Mouse (Mus musculus): ENCODE measurements around the gene Tctex1d4. TPM values are rescaled to one million over a fixed set of nuclear protein-coding genes. Genes with fewer than 3 reads are reported as not detected.

Gene Tctex1d4
- total RNA-seq, 2 experiments from 2014 or later, result not detected

DNA sequence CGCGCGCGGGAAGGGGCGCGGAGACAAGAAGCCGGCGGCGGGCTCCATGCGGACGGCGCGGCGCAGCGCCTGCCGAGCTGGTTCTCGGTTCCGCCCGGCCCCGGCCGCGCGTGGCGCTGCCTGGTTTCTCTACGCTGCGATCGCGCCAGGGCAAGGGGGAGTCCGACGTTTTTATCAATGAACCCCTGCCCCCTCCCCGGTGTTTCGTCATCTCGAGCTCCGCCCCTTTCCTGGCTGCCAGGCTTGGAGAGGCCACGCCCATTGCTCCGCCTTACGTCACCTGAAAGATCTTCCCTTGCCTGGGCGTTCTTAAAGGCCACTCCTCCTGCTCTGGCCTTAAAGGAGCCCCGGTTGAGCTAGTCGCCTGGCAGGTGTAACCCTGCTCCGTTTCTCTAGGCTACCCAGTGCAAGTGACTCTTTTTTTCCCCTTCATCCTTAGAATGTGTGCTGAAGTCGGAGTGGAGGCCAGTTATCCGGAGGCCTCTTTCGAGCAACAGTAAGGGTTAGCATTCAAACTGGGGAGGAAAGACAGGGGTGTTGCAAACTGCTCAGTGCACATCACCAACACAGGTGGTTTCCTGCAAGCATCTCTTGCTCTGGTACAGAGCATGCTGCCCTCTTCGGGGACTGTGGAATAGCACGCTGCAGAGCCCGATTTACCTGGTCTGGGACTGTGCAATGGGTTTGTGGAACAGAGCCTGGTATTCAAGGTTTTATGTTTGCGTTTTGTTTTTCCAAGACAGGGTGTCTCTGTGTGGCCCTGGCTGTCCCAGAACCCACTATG, 7.4 kb downstream of the Tctex1d4 start, which contains the start of gene Plk3:
Gene Plk3 (minus strand): TSS at position 147 of the 784 bp plus-strand sequence.
- intact Hi-C loops (cut with DNase I; ENCODE audit: low total_unique reads), result no loop called here
- DNase-seq, result peak; percentile 94

DNA sequence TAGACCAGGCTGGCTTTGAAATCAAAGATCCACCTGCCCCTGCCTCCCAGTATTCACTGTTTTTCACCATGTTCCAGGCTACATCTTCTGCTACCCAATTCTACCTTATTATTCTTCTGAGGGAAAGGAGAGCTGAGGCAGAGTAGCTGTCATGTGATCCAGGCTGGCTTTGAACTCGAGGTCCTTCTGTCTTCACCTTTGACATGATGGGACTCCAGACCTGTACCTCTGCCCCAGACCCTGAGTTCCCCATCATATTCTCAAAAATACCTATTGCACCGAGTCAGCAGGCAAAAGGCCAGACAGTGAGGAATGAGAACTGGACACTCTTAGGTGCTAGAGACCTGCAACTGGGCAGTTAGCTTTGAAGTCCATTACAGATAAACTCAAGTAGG, 8.0 kb downstream of the Tctex1d4 start:
- intact Hi-C loops (cut with DNase I; ENCODE audit: low total_unique reads), result no loop called here

DNA sequence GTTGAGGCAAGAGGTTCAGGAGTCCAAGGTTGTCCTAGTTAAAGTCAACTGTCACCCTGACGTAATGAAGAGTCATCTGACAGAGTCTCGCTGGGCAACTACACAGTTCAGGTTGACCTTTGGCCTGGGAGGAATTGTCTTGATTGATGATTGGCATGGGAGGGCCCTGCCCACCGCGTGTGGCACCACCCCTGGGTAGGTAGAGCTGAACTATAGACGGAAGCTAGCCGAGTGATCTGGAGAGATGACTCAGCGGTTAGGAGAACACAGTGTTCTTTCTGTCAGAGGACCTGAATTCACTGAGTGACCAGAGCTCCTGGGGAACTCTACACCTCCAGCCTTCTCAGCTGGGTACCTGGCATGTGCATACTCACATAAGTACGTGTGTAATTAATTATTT, 9.4 kb downstream of the Tctex1d4 start:
- DNase-seq, result no peak
- intact Hi-C loops (cut with DNase I; ENCODE audit: low total_unique reads), result no loop called here

More for the DNA sequence above, 8.0 kb downstream of the Tctex1d4 start:
- DNase-seq, result no peak

DNA sequence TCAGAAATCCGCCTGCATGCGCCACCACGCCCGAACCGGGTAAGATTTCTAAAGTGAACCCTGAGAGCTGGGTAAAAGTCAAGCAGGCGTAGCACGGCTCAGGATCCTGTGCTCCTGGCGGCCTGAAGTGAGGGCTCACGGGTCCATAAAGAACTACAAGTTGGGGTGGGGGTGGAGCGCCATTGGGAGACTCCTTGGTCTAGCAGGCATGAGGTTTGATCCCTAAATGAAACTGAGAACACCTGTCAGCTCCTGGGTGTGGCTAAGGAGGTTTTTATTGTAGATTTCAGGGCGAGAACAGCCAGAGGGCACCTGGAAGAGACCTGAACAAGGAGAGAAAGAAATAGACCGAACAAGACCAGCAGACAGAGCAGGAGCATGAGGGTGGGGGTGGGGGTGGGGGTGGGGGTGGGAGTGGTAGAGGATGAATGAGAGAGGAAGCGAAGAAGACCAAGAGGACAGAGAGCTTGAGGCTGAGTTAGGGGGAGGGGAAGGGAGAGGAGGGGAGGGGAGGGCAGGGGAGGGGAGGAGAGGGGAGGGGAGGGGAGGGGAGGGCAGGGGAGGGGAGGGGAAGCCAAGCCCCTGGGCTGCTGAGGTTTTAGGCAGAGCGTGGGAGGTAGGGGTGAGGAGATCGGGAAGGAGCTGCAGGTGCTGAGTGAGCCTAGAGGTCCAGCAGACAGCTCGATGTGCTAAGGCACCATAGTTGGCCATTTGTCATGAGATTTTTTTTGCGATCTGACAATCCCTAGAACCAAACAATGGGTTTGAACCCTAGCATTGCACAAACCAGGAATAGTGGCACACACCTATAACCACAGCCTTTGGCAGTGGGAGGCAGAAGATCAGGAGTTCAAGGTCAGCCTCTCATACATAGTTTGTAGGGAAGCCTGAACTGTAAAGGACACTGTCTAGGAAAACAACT, 12.0 kb downstream of the Tctex1d4 start:
- no peak for DNase-seq
- intact Hi-C loops (cut with DNase I; ENCODE audit: low total_unique reads), result no loop called here

DNA sequence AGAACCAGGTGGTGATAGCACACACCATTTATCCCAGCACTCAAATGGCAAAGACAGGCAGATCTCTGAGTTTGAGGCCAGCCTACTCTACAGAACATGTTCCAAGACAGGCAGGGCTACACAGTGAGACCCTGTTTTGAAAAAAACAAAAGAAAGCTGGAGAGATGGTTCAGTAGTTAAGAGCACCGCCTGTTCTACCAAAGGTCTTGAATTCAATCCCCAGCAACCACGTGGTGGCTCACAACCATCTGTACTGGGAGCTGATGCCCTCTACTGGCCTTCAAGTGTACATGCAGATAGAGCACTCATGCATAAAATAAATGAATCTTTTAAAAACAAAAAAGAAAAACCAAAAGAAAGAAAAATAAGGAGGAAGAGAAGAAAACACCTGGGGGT, 12.6 kb downstream of the Tctex1d4 start:
- no peak for DNase-seq
- intact Hi-C loops (cut with DNase I; ENCODE audit: low total_unique reads), result no loop called here

DNA sequence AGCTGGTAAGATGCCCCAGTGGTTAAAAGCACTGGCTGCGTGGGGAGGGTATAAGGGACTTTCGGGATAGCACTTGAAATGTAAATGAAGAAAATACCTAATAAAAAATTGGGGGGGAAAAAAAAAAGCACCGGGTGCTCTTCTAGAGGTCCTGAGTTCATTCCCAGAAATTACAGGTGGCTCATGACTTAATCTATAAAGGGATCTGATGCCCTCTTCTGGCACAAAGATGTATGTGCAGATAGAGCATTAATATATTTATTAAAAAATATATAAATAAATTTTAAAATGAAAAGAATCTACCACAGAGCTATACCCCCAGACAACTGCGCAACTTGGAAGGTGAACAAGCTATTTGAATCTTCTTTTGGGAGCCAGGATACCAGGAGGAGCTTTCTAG, 14.0 kb downstream of the Tctex1d4 start:
- intact Hi-C loops (cut with DNase I; ENCODE audit: low total_unique reads), result loop anchor here (5.0 kb wide), 1 partner anchor 143 kb away; the partner anchor contains the start of gene Hectd3
- no peak for DNase-seq

DNA sequence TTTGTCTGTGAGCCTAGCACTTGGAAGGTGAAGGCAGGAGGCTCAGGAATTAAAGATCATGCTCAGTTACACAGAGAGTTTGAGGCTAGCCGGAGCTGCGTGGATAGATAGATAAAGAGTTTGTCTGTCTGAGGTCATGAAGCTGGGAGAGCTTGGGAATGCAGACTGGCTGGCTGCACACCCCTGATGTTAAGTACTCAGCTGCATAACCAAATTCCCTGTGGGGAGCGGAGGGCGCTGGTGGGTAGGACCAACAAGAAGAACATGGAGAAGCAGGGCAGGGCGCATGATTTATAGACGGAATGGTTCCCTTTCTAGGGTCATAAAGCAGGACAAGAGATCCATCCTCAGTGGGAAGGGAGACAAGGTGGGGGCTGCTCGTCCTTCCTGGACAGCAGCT, 16.4 kb downstream of the Tctex1d4 start:
- no peak for DNase-seq
- intact Hi-C loops (cut with DNase I; ENCODE audit: low total_unique reads), result loop anchor here (5.0 kb wide), 1 partner anchor 146 kb away; the partner anchor contains the start of gene Hectd3

DNA sequence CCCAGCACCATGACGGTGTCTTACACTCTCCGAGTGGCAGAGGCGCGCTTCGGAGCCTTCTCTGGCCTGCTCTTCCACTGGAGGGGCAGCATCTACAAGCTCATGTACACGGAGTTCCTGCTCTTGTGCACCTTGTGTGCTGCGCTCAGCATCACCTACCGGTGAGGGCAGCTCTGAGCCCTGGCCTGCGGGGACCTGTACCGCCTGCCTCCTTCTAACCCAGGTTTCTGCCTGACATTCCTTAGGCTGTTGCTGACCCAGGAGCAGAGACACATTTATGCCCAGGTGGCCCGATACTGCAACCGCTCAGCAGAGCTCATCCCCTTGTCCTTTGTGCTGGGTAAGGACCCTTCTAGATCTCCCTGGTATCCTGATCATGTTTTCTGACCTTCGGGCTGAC, 18.7 kb downstream of the Tctex1d4 start:
- intact Hi-C loops (cut with DNase I; ENCODE audit: low total_unique reads), result no loop called here
- DNase-seq, result no peak

DNA sequence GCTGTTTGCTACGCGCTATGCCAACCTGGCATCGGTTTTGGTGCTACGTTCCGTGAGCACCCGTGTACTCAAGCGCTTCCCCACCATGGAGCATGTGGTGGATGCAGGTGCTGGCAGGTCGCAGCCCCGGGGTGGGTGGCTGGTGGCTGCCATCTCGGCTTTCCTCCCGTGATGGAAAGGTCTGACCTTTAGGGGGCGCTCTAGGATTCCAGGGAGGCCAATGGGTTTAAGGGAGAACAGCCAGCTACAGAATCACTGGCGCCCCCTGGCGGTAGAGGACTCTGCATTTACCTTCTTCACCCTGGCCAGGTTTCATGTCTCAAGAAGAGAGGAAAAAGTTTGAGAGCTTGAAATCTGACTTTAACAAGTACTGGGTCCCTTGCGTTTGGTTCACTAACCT, 19.6 kb downstream of the Tctex1d4 start:
- intact Hi-C loops (cut with DNase I; ENCODE audit: low total_unique reads), result no loop called here
- peak; percentile 87 for DNase-seq

DNA sequence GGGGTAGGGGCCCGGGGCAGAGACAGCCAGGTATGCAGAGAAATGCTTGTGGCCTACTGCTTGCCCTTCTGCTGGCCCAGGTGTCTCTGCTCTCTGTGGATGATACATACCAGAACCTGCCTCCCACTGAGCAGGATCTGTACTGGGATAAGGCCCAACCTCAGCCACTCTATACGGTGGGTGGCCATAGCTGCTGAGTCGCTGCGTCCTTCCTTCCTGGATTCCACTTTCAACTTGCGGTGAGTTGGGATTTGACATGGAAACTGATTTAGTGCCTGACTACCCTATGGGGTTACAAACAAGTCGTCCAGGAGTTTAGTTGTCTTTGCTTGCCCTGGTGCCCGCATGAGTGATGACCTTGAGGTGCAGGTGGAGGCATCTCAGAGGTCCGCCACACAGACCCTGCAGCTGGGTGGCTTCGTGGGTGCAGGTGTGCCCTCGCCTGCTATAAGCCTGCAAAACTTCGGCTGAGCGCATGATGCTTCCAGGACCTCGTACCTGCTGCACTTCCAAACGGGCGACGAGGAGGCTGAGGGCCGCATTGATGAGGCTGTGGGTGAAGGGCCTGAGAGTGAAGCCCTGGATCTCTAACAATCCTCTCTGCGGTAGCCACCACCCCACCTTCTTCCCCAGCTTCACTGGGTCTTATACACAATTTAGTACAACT, 21.6 kb downstream of the Tctex1d4 start:
- DNase-seq, result no peak
- intact Hi-C loops (cut with DNase I; ENCODE audit: low total_unique reads), result no loop called here

DNA sequence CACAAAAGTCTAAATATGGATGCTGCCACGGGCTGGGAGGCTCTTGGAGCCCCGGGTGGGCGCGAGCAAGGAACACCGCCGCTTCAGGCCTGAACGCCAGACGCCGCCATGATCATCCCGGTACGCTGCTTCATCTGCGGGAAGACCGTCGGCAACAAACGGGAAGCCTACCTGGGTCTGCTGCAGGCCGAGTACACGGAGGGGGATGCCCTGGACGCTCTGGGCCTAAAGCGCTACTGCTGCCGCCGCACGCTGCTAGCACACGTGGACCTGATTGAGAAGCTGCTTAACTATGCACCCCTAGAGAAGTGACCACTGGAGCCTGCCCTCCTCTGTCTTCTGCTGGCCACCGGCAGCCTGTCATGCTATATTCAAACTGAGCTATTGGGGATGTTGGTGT, 22.2 kb downstream of the Tctex1d4 start:
- no peak for DNase-seq
- intact Hi-C loops (cut with DNase I; ENCODE audit: low total_unique reads), result no loop called here

DNA sequence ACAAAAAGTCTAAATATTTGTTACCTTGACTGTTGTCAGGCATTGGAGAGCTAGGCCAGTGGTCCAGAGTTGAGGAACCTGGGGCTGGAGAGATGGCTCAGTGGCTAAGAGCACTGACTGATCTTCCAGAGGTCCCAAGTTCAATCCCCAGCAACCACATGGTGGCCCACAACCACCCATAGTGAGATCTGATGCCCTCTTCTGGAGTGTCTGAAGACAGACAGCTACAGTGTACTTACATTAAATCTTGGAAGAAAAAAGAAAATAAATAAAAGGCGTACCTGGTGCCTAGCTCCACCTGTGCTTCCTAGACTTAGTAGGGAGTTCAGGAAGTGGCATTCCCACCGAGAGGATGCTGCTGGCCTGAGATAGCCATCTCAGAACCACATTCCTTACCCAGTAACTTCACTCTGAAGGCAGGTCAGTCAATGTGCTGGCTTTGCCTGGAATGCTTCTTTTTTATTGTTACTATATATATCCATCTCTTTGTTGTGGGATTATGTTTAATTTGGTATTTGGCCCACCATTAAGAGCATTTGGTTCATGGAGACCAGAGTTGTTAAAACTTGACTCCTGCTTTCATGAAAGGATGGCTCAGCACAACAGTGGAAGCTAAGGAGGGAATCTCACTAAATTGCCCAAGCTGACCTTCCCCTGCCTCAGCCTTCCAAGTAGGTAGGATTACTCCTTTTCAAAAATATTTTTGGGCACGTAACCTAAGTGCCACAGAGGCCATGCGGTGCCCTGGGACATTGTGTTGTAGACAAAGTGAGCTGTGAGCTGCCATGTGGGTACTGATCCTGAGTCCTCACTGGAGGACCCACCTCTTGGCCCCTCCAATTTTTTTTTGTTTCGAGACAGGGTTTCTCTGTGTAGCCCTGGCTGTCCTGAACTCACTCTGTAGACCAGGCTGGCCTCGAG, 23.0 kb downstream of the Tctex1d4 start:
- intact Hi-C loops (cut with DNase I; ENCODE audit: low total_unique reads), result no loop called here
- DNase-seq, result no peak

DNA sequence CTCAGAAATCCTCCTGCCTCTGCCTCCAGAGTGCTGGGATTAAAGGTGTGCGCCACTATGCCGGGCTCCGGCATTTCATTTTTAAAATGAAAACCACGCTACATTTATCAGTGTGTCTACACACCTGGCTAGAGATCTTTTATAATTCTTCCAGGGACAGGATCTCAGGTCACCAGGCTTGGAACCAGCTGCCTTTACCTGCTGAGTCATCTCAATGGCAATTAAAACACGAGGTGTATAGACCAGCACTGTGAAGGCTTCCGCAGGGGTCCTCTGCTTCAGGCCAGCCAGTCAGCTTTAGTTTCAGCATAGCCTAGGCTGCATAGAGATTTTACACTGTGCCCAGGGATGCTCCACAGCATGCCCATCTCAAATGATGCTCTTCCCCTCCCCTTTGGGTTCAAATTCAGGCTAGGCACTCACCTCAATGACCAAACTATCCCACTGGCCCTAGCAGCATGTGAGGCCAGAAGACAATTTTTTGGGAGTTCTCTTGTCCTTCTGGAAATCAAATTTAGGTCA, 23.7 kb downstream of the Tctex1d4 start:
- no peak for DNase-seq
- intact Hi-C loops (cut with DNase I; ENCODE audit: low total_unique reads), result no loop called here

DNA sequence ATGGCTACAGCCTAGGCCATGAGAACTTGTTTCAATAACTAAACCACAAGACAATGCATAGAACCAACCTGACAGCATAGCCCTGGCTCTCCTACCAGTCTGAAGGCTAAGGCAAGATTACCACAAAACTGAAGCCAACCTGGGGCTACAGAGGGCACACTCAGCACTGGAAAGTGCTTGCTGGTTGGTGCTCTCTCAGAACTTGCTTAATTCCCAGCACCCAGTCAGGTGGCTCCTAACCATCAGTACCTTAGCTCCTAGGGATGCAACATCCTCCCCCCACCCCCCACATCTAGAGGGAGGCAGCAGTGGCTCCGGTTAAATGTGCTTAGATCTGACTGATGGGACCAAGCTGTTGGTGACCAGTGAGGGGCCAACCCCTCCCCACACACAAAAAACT, 24.8 kb downstream of the Tctex1d4 start:
- intact Hi-C loops (cut with DNase I; ENCODE audit: low total_unique reads), result no loop called here

DNA sequence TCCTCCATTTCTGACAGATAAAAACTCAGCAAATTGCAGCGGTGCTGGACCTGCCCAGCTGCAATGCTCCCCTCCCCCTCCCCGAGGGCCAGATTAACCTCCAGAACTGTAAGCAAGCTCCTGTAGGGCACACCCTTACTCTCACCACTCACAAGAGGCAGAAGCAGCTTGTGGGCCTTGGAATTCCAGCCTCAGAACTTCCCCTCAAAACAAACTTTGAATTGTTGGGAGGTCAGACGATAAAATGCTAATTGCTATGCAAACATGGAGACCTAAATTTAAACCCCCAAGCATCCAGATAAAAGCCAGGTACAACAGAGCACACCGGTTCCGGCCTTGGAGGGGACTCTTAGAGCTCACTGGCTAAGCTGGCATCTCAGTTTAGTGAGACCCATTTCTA, 26.1 kb downstream of the Tctex1d4 start:
- intact Hi-C loops (cut with DNase I; ENCODE audit: low total_unique reads), result no loop called here
- no peak for DNase-seq

More for the DNA sequence above, 24.8 kb downstream of the Tctex1d4 start:
- DNase-seq, result no peak

DNA sequence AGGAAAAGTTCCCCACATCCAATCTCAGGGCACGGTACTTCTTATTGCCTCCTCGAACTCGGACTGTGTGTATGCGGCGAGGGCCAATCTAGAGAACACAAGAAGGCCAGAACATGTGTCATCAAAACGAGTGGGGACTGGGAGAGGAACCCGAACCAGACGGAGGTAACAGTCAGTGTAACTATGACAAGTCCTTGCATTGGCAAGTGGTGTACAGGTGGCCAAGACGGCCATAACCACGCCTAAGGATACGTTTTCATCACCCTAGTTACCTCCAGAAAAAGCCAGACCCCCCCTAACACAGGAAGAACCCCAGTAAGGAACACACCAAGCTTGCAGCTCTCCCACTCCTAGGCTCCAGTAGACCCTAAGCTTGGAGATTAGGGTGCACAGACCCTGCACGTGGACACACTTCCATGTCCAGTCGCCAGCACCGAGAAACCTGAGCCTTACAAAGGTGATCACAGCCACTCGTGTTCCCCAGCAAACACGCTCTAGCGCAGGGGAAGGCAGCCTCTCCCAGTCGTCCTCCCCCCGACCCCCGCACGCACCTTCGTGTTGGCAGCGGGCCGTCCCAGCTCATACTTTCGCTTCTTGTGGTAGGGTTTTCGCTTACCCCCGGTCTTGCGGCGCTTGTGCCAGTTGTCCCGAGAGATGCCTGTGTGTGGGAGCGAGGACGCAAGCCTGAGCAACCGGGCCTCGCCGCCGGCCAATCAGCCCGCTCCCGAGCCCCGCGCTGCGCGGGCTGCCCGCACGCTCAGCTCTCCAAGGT, 28.6 kb downstream of the Tctex1d4 start:
- intact Hi-C loops (cut with DNase I; ENCODE audit: low total_unique reads), result no loop called here
- DNase-seq, result peak; percentile 28

DNA sequence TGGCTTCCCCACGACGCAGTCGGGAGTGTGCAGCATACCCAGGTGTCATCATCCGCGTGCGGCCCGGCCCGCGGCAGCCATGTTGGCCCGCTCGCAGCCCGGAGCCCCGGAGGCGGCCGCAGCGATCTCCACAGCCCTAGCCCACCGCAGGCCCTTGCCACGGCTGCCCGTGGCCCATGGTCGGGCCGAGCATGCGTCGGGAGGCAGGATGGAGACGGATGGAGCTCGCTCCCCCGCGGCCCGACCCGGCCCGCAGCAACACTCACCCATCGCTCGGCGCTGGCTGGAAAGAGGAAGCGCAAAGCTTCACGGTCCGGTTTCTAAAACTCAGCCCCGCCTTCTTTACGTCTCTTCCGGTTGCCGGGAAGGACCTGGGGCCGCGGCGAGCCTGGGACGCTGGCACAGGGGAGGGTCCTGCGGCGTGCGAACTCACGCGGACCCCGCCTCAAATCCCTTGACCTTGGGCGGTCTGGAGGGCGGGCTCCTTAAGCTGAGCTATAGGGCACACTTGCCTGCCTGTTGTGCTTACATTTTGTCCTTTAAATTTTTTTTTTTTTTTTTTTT, 29.3 kb downstream of the Tctex1d4 start, which contains the start of gene Rps8:
Gene Rps8 (minus strand): TSS at position 452 of the 564 bp plus-strand sequence.
- intact Hi-C loops (cut with DNase I; ENCODE audit: low total_unique reads), result no loop called here
- DNase-seq, result peak; percentile 85

DNA sequence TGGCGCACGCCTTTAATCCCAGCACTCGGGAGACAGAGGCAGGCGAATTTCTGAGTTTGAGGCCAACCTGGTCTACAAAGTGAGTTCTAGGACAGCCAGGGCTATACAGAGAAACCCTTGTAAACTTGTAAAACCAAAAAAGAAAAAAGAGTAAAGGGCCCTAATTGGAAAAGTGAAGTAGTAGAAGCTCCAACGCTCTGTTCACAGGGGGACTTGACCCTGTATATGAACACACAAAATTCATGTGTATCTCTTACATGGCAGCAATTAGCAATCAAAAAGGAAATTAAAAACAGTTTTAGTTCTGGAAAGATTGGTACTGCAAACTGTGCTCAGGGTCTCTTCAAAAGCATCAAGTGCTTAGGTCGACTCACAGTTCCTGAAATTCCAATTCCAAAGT, 29.8 kb downstream of the Tctex1d4 start:
- intact Hi-C loops (cut with DNase I; ENCODE audit: low total_unique reads), result no loop called here
- no peak for DNase-seq
